Mouse (Mus musculus): ENCODE measurements at regions not wholly inside any gene's neighbourhood (a gene's known extent, or its start where the extent isn't known, plus 50 kb on each side); places are given as distances from the start of the nearest gene placed in this dataset.
"Not testable (repeated sequence)": the region's sequence is repeated elsewhere in the genome, so short reads cannot be mapped to it uniquely, and the experiment has no call there.

DNA sequence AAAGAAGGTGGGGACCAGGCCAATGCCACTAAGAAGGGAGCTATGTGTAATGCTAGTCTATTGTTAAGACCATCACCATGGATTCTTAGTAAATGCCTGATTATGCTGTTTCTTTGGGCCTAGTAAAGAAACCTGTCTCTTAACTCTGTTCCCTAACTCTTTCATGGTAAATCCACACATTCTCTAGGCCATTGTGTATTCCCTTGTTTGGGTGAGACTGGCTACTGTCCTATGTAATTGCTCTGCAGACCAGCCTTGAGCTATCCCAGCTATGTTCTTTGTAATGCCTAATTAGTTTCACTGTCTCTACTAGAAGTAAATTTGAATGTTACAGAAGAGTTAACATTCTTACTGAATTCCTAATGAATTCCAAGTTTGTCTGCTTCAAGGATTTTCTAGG is 186.9 kb upstream of the Gm10750 start:
- no peak for DNase-seq (ENCODE audit: low spot score)
- no peaks in the 10 kb centered on the region for H3K9me3 ChIP-seq (replicated peaks)
- H3K27ac ChIP-seq: no peak overlapping the region
- no peaks in the 10 kb centered on the region for H3K27me3 ChIP-seq (ENCODE audit: low read depth, poor library complexity, severe bottlenecking)
- H3K4me1 ChIP-seq: no peaks in the 10 kb centered on the region
- H3K4me3 ChIP-seq: no peak overlapping the region
- no peaks in the 10 kb centered on the region for H3K36me3 ChIP-seq

DNA sequence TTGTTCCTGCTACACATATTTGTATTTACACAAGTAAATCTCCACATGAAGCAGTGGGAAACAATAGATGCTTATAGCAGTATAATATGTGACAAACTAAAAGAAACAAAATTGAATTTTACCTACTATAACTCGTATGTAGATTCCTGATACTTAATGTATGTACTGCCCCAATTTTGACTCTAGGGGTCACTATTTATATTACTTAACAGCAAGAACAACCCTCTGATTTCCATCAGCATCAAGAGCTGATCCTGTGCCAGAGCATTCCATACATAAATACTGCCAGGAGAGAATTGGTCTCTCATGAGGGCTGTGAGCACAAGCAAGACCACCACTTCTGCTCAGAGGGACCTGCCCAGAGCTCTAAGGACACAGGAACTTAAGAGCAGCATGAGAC is 178.7 kb upstream of the Gm10750 start:
- WGBS: 72% methylated on average over 1 of the region's 1 CpGs
- H3K4me1 ChIP-seq: no peaks in the 10 kb centered on the region
- no peaks in the 10 kb centered on the region for H3K9me3 ChIP-seq (replicated peaks)
- H3K27ac ChIP-seq: no peak overlapping the region
- H3K4me3 ChIP-seq: no peak overlapping the region
- no peaks in the 10 kb centered on the region for H3K27me3 ChIP-seq (ENCODE audit: low read depth, poor library complexity, severe bottlenecking)
- DNase-seq (ENCODE audit: low spot score): no peak
- no peaks in the 10 kb centered on the region for H3K36me3 ChIP-seq

DNA sequence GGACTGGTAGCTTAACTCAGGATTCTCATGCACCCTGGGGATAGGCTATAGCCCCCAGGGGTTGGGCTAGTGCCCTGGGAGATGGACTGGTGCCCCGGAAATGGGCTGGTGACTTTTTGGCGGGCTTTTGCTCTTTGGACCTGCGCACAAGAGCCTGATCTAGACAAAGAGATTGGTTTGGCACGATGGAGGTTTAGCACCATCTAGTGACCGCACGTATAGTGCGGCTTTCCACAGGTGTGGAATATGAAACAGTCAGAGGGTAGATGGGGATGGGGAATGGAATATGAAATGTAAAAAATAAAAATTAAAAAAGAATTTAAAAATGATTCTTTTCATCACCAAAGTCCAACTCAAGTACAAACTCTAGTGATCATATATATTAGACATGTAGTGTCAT is 141.4 kb upstream of the Gm10750 start:
- not testable (repeated sequence) for H3K4me1 ChIP-seq

DNA sequence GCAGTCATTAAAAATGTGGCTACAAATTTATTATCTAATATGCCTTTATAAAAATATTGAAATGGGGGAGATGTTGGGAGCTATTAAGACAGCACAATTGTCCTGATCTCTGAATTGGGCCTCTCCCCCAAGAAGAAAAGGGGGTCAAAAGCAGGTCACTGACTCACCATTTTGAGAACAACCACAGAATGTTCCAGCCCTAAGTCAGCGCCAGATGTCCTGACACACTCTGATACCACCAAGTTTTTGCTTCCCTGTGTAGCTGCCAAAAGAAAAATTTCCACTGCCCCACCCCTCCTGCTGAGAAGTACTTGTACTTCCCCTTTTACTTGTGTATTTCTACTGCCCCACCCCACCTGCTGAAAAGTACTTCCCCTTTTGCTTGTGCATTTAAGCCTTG is 92.5 kb upstream of the Gm10750 start:
- not testable (repeated sequence) for DNase-seq (ENCODE audit: low spot score); H3K27me3 ChIP-seq (ENCODE audit: low read depth, poor library complexity, severe bottlenecking); H3K9me3 ChIP-seq (replicated peaks); H3K4me1 ChIP-seq; H3K27ac ChIP-seq; H3K36me3 ChIP-seq; H3K4me3 ChIP-seq
- WGBS: 96% methylated on average over 1 of the region's 1 CpGs

More for the DNA sequence above, 141.4 kb upstream of the Gm10750 start:
- H3K36me3 ChIP-seq; H3K27ac ChIP-seq; H3K9me3 ChIP-seq (replicated peaks); H3K4me3 ChIP-seq; H3K27me3 ChIP-seq (ENCODE audit: low read depth, poor library complexity, severe bottlenecking): not testable (repeated sequence)
- DNase-seq (ENCODE audit: low spot score): peak; percentile 37
- 30% methylated on average over 7 of the region's 7 CpGs for WGBS

DNA sequence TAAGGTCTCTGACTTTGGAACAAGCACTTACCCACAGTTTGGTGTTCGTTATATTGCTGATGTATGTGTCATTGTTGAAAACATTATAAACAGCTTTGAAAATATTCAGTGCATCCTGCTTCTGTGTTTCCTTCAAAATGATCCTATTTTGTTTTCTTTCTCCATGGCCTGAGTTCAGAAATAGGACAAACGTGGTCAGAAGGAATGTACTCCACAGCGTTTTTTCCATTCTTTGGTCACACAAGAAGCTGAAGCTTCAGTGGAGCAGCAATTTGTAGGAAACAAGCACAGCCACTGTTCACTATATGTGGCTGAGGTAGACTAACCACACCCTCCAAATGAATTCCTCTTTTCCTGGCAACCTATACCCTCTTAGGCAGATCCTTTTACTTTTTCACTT is 75.1 kb upstream of the Gm10750 start:
- Histone ChIP-seq H3K9me3 (replicated peaks) (no peaks in the 10 kb centered on the region), H3K4me3 (no peak overlapping the region), H3K4me1 (no peaks in the 10 kb centered on the region), H3K27ac (no peak overlapping the region), H3K36me3 (no peaks in the 10 kb centered on the region), H3K27me3 (ENCODE audit: low read depth, poor library complexity, severe bottlenecking) (no peaks in the 10 kb centered on the region)
- 65% methylated on average over 3 of the region's 3 CpGs for WGBS
- no peak for DNase-seq (ENCODE audit: low spot score)
